Mouse (Mus musculus) lung, postnatal 0 days (tissue): ENCODE data around the gene Mettl22.

Experiments used
- CTCF ChIP-seq: IDR thresholded peaks from 2 replicates; pipeline ENCODE4 v1.5.1; 2016; ENCODE audit warnings: antibody characterized with exemption, mild to moderate bottlenecking
- EP300 ChIP-seq: IDR thresholded peaks from 2 replicates; pipeline ENCODE4 v1.6.1; 2016; ENCODE audit warnings: antibody characterized with exemption, mild to moderate bottlenecking, control low read depth

GRCm38 (mm10) chr16:8532894-8533293 is 62.3 kb downstream of the Mettl22 start:
- TF ChIP-seq CTCF (no peak), EP300 (no peak)
